ENCODE assay signal across 14 mouse cellular contexts in the genomic region with DNA sequence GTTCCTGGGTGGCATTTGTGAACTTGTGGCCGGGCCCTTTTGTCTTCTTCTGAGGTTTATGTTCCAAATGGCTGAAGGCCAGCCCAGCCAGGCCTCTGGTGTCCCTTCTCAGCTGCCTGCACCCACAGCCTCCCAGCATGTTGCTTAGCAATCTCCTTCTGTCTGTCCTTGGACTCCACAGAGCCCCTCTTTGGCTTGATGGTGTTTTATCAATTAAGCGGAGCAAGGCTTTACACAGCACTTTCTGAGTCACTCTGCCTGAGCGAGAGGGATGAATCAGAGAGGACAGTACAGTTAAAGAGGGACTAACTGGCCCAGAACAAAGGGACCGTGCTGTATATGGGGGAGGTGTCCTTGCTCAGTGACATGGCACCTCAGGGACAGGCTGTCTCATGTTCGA. TPM values are rescaled to one million over a fixed set of nuclear protein-coding genes. Genes with fewer than 3 reads are reported as not detected.
DNase-seq lines count a peak whose midpoint lies in the region; ATAC-seq lines count a peak whose summit lies in the region.
"Had no signal": no experiment of that assay in that cellular context is flagged by ENCODE, and none has a peak within 500 bp of the region (broad histone marks: within the 10 kb centered on the region; RNA-seq: fewer than 3 reads in every experiment).

No protein-coding gene starts in this region.

- H3K4me3 ChIP-seq in kidney, embryonic 14.5 days (ENCODE audit: low read length) = no peak overlapping the region
- no peak overlapping the region for H3K4me3 ChIP-seq in embryonic facial prominence, embryonic 10.5 days
- no peak overlapping the region for H3K4me3 ChIP-seq in neural tube, embryonic 15.5 days (replicated peaks)
- H3K4me3 ChIP-seq: liver, embryonic 12.5 days had no signal

- no peak overlapping the region for H3K4me2 ChIP-seq in kidney, embryonic 14.5 days (replicated peaks; ENCODE audit: low read depth, low read length)
- no peak overlapping the region for H3K4me2 ChIP-seq in neural tube, embryonic 15.5 days
- H3K4me2 ChIP-seq: heart, embryonic 11.5 days; liver, embryonic 12.5 days had no signal

- no peaks in the 10 kb centered on the region for H3K36me3 ChIP-seq in kidney, embryonic 14.5 days (ENCODE audit: control insufficient read depth, insufficient read depth, low read length)
- no peaks in the 10 kb centered on the region for H3K36me3 ChIP-seq in embryonic facial prominence, embryonic 10.5 days (replicated peaks)
- no peaks in the 10 kb centered on the region for H3K36me3 ChIP-seq in neural tube, embryonic 15.5 days
- H3K36me3 ChIP-seq: liver, embryonic 12.5 days had no signal

- no peaks in the 10 kb centered on the region for H3K9me3 ChIP-seq in kidney, embryonic 14.5 days (ENCODE audit: control insufficient read depth, low read length)
- no peaks in the 10 kb centered on the region for H3K9me3 ChIP-seq in embryonic facial prominence, embryonic 10.5 days
- no peaks in the 10 kb centered on the region for H3K9me3 ChIP-seq in neural tube, embryonic 15.5 days (replicated peaks)
- H3K9me3 ChIP-seq: liver, embryonic 12.5 days had no signal

- no peak for ATAC-seq in kidney, embryonic 14.5 days (ENCODE audit: low FRiP score, low TSS enrichment)
- peak; percentile 58; the same call in 1 of the 2 replicates for ATAC-seq in neural tube, embryonic 15.5 days (ENCODE audit: low FRiP score)
- no peak for ATAC-seq in monocyte, adult 5-6 weeks (replicated peaks; ENCODE audit: insufficient number of reproducible peaks, low FRiP score, low TSS enrichment, poor library complexity, severe bottlenecking)
- ATAC-seq: CD4-positive, CD25-positive, alpha-beta regulatory T cell, adult 4 months; liver, embryonic 12.5 days had no signal

- peak overlapping the region; percentile 37; the same call in 1 of the 2 replicates for H3K27ac ChIP-seq in kidney, embryonic 14.5 days (ENCODE audit: low read depth, low read length)
- 0 out of 2 replicates have a peak overlapping the region, but pooled peaks have one; percentile 15 for H3K27ac ChIP-seq in embryonic facial prominence, embryonic 10.5 days (replicated peaks)
- H3K27ac ChIP-seq in neural tube, embryonic 15.5 days (replicated peaks) = 0 out of 2 replicates have a peak overlapping the region, but pooled peaks have one; percentile 23
- H3K27ac ChIP-seq: liver, embryonic 12.5 days had no signal

- no peaks in the 10 kb centered on the region for H3K27me3 ChIP-seq in kidney, embryonic 14.5 days (ENCODE audit: control insufficient read depth, insufficient read depth, low read length)
- H3K27me3 ChIP-seq in embryonic facial prominence, embryonic 10.5 days (replicated peaks; ENCODE audit: low read depth, poor library complexity, severe bottlenecking) = no peaks in the 10 kb centered on the region
- no peaks in the 10 kb centered on the region for H3K27me3 ChIP-seq in neural tube, embryonic 15.5 days (replicated peaks)
- H3K27me3 ChIP-seq: liver, embryonic 12.5 days had no signal

- 59% methylated on average over 5 of the region's 5 CpGs for WGBS in kidney, embryonic 14.5 days
- WGBS in embryonic facial prominence, embryonic 10.5 days = 77% methylated on average over 5 of the region's 5 CpGs
- WGBS in neural tube, embryonic 15.5 days = 50% methylated on average over 5 of the region's 5 CpGs

- peaks cover 18% of the 10 kb centered on the region; the same call in 1 of the 2 replicates for H3K4me1 ChIP-seq in kidney, embryonic 14.5 days (ENCODE audit: control insufficient read depth, insufficient read depth, low read length)
- H3K4me1 ChIP-seq in embryonic facial prominence, embryonic 10.5 days = peaks cover 16% of the 10 kb centered on the region
- peaks cover 22% of the 10 kb centered on the region for H3K4me1 ChIP-seq in neural tube, embryonic 15.5 days
- H3K4me1 ChIP-seq: liver, embryonic 12.5 days had no signal

- no peak for DNase-seq in kidney, adult 11 months
- peak; percentile 58 for DNase-seq in ovary, postnatal 36 days (ENCODE audit: low spot score)
- DNase-seq in ovary, postnatal 14 days (ENCODE audit: low spot score) = no peak
- no peak for DNase-seq in embryonic facial prominence, embryonic 10.5 days (ENCODE audit: low spot score)
- no peak for DNase-seq in spleen, adult 18-20 months
- DNase-seq: cerebellum, postnatal 14 days had no signal

- 0 out of 2 replicates have a peak overlapping the region, but pooled peaks have one; percentile 18 for H3K9ac ChIP-seq in kidney, embryonic 14.5 days (ENCODE audit: low read depth, low read length)
- no peak overlapping the region for H3K9ac ChIP-seq in neural tube, embryonic 15.5 days (replicated peaks)
- H3K9ac ChIP-seq: liver, embryonic 12.5 days had no signal

RNA-seq across cellular contexts. Expression of a gene that starts 22.0 kb away (rescaled TPM):
- not detected in 2 replicates for polyA plus RNA-seq in kidney, embryonic 14.5 days (2014; fragmentation: Nextera tagmentation; extraction: Ambion mirVana)
- not detected in 2 replicates for polyA plus RNA-seq in embryonic facial prominence, embryonic 10.5 days (2016; fragmentation: Nextera tagmentation; extraction: Ambion mirVana)
- polyA plus RNA-seq in neural tube, embryonic 15.5 days (2015; fragmentation: Nextera tagmentation; extraction: Ambion mirVana) = not detected in 2 replicates
- not detected in 3 replicates for total RNA-seq in monocyte, adult 5-6 weeks (2017)
- polyA plus RNA-seq: CD4-positive, CD25-positive, alpha-beta regulatory T cell, adult 4 months; heart, embryonic 11.5 days; liver, embryonic 12.5 days; neural tube, embryonic 11.5 days; testis, adult 2 months had no signal
